Mouse (Mus musculus) megakaryocyte, embryonic 14.5 days (primary cell): ENCODE data around the gene Gfm2. TPM values are rescaled to one million over a fixed set of nuclear protein-coding genes. Genes with fewer than 3 reads are reported as not detected.

Source experiments
- H3K27me3 ChIP-seq: replicated peaks from 2 replicates; pipeline ENCODE3; 2012; ENCODE audit warnings: inconsistent platforms
- H3K36me3 ChIP-seq: replicated peaks from 2 replicates; pipeline ENCODE3; 2012; ENCODE audit warnings: low read length, inconsistent platforms, mixed read lengths
- H3K4me1 ChIP-seq: 2 replicates; pipeline ENCODE4 v1.6.1; 2012; ENCODE audit warnings: inconsistent platforms
- H3K4me3 ChIP-seq: replicated peaks from 2 replicates; pipeline ENCODE3; 2012; ENCODE audit warnings: moderate library complexity, mild to moderate bottlenecking, inconsistent platforms
- H3K9me3 ChIP-seq: 2 replicates; pipeline ENCODE4 v1.6.1; 2012; ENCODE audit warnings: inconsistent platforms
- FLI1 ChIP-seq: IDR thresholded peaks from 2 replicates; pipeline ENCODE4 v1.6.1; 2012; ENCODE audit warnings: low read length, inconsistent platforms, mixed read lengths
- GATA1 ChIP-seq: IDR thresholded peaks from 3 replicates; pipeline ENCODE4 v1.6.1; 2012; ENCODE audit warnings: mixed read lengths, low read length, inconsistent platforms, borderline replicate concordance
- polyA plus RNA-seq: library from polyadenylated mRNA; stranded (reverse); fragments of >175 nt; gene quantifications from 2 replicates; pipeline ENCODE4 v1.2.3, GENCODE M21; 2012; ENCODE audit warnings: low replicate concordance; ENCODE audit not compliant: insufficient read depth

The Gfm2 gene
- polyA plus RNA-seq, 1 experiment = 10.8 TPM

GRCm38 (mm10) chr13:97187693-97188092, 50.0 kb downstream of the Gfm2 start:
- H3K4me3 ChIP-seq = no peak overlapping the region
- TF ChIP-seq FLI1 = no peak
- peaks cover 22% of the 10 kb centered on the region for H3K4me1 ChIP-seq
- H3K36me3 ChIP-seq = peaks cover 83% of the 10 kb centered on the region
- no peaks in the 10 kb centered on the region for H3K27me3 ChIP-seq
- H3K9me3 ChIP-seq = no peaks in the 10 kb centered on the region

- H3K4me1 ChIP-seq = peaks cover 15% of the 10 kb centered on the region
- H3K27me3 ChIP-seq = no peaks in the 10 kb centered on the region
- H3K4me3 ChIP-seq = no peak overlapping the region
- TF ChIP-seq FLI1 = no peak
- no peak for TF ChIP-seq GATA1
- no peaks in the 10 kb centered on the region for H3K9me3 ChIP-seq
- peaks cover 46% of the 10 kb centered on the region for H3K36me3 ChIP-seq
These were observed 54.9 kb downstream of the Gfm2 start for GRCm38 (mm10) chr13:97192649-97193048.

GRCm38 (mm10) chr13:97193420-97193819, 55.7 kb downstream of the Gfm2 start:
- Histone ChIP-seq H3K4me3 (no peak overlapping the region), H3K27me3 (no peaks in the 10 kb centered on the region), H3K9me3 (no peaks in the 10 kb centered on the region), H3K36me3 (peaks cover 40% of the 10 kb centered on the region), H3K4me1 (peaks cover 20% of the 10 kb centered on the region)
- no peak for TF ChIP-seq GATA1

- Histone ChIP-seq H3K4me3 (peak overlapping the region; percentile 66), H3K36me3 (peaks cover 16% of the 10 kb centered on the region), H3K27me3 (no peaks in the 10 kb centered on the region), H3K9me3 (no peaks in the 10 kb centered on the region), H3K4me1 (peaks cover 20% of the 10 kb centered on the region)
- TF ChIP-seq GATA1 (no peak), FLI1 (no peak)
These were observed 58.6 kb downstream of the Gfm2 start for GRCm38 (mm10) chr13:97196186-97196924.

GRCm38 (mm10) chr13:97196925-97197218, 59.1 kb downstream of the Gfm2 start:
- no peaks in the 10 kb centered on the region for H3K9me3 ChIP-seq
- no peak for TF ChIP-seq FLI1
- no peak for TF ChIP-seq GATA1
- peaks cover 12% of the 10 kb centered on the region for H3K36me3 ChIP-seq
- H3K4me1 ChIP-seq = peaks cover 20% of the 10 kb centered on the region
- H3K4me3 ChIP-seq = peak overlapping the region; percentile 66
- H3K27me3 ChIP-seq = no peaks in the 10 kb centered on the region

- no peaks in the 10 kb centered on the region for H3K27me3 ChIP-seq
- peaks cover 5% of the 10 kb centered on the region for H3K36me3 ChIP-seq
- peak within 1 kb of the TSS; percentile 96 for H3K4me3 ChIP-seq
- peaks cover 21% of the 10 kb centered on the region for H3K4me1 ChIP-seq
- TF ChIP-seq FLI1 (no peak), GATA1 (no peak)
- no peaks in the 10 kb centered on the region for H3K9me3 ChIP-seq
These were observed 60.3 kb downstream of the Gfm2 start, which contains the start of gene Hexb for GRCm38 (mm10) chr13:97197932-97198562. Hexb (minus strand) TSS chr13:97198357.

GRCm38 (mm10) chr13:97199123-97199522, 61.4 kb downstream of the Gfm2 start:
- Histone ChIP-seq H3K36me3 (no peaks in the 10 kb centered on the region), H3K9me3 (no peaks in the 10 kb centered on the region), H3K27me3 (no peaks in the 10 kb centered on the region), H3K4me3 (no peak overlapping the region), H3K4me1 (peaks cover 30% of the 10 kb centered on the region)
- no peak for TF ChIP-seq FLI1
- no peak for TF ChIP-seq GATA1

GRCm38 (mm10) chr13:97201076-97201475, 63.3 kb downstream of the Gfm2 start:
- no peak for TF ChIP-seq FLI1
- no peak for TF ChIP-seq GATA1
- H3K4me3 ChIP-seq = no peak overlapping the region
- peaks cover 47% of the 10 kb centered on the region for H3K4me1 ChIP-seq

GRCm38 (mm10) chr13:97201896-97202295, 64.2 kb downstream of the Gfm2 start:
- Histone ChIP-seq H3K9me3 (no peaks in the 10 kb centered on the region), H3K27me3 (no peaks in the 10 kb centered on the region), H3K4me1 (peaks cover 42% of the 10 kb centered on the region), H3K36me3 (no peaks in the 10 kb centered on the region), H3K4me3 (no peak overlapping the region)
- TF ChIP-seq GATA1 = no peak
- no peak for TF ChIP-seq FLI1

More at GRCm38 (mm10) chr13:97201076-97201475, 63.3 kb downstream of the Gfm2 start:
- H3K9me3 ChIP-seq = no peaks in the 10 kb centered on the region
- H3K36me3 ChIP-seq = no peaks in the 10 kb centered on the region
- no peaks in the 10 kb centered on the region for H3K27me3 ChIP-seq

GRCm38 (mm10) chr13:97205052-97205701, 67.4 kb downstream of the Gfm2 start:
- H3K4me1 ChIP-seq = peaks cover 38% of the 10 kb centered on the region
- H3K4me3 ChIP-seq = peak overlapping the region; percentile 90
- no peak for TF ChIP-seq GATA1
- no peak for TF ChIP-seq FLI1
- no peaks in the 10 kb centered on the region for H3K36me3 ChIP-seq
- peaks cover 5% of the 10 kb centered on the region for H3K9me3 ChIP-seq
- H3K27me3 ChIP-seq = peaks cover 2% of the 10 kb centered on the region
